Mouse (Mus musculus) lung, postnatal 0 days (tissue): ENCODE results near the gene D5Ertd579e.

ENCODE experiments used
- CTCF ChIP-seq: IDR thresholded peaks from 2 replicates; pipeline ENCODE4 v1.5.1; 2016; ENCODE audit warnings: antibody characterized with exemption, mild to moderate bottlenecking
- EP300 ChIP-seq: IDR thresholded peaks from 2 replicates; pipeline ENCODE4 v1.6.1; 2016; ENCODE audit warnings: antibody characterized with exemption, mild to moderate bottlenecking, control low read depth

GRCm38 (mm10) chr5:36669021-36670008 lies 26.5 kb downstream of the D5Ertd579e start:
- TF ChIP-seq CTCF (no peak), EP300 (no peak)
